Mouse (Mus musculus) ES-Bruce4 (cell line): ENCODE results near the gene 3830406C13Rik.

Experiments
- CTCF ChIP-seq: IDR thresholded peaks from one replicate; pipeline ENCODE4 v1.8.1; 2011; ENCODE audit warnings: low read depth, low read length
- EP300 ChIP-seq: IDR thresholded peaks from 2 replicates; pipeline ENCODE4 v1.6.1; 2011; ENCODE audit warnings: low read depth, low read length; ENCODE audit not compliant: insufficient read depth

DNA sequence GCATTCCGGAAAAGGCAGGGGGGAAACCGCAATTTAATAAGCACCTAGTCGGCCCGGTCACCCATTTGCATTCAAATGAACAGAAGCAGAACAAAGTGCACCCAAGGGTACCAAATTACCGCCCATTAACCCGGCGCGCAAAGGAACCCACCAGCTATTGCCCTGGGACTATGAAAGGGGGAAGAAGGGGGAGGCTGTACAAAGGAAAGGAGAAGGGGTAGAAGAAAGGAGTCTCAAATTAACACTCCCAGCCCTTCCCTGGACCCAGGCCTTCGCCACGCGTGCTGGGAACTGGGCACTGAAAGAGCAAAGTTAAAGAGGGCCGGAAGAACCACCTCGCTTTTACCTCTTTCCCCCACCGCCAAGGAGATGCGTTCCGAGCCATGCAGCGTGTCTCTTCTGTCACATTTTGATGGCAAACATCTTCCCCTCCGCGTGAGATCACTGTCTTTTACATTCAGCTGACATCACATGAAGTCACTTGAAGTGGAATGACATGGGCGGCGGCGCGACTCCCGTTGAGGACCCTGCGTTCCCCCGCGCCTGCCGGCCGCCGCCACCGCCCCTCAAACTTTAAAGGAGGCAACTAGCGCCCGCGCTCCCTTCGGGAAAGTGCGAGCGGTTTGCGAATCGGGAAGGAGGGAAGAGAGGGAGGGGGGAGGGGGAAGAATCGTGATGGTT is 61.4 kb downstream of the 3830406C13Rik start:
- TF ChIP-seq CTCF (no peak), EP300 (no peak)
